Mouse (Mus musculus) liver, embryonic 14.5 days (tissue): ENCODE data around the gene Lad1. TPM values are rescaled to one million over a fixed set of nuclear protein-coding genes. Genes with fewer than 3 reads are reported as not detected.
A peak's percentile ranks its signal among the peaks of the same experiment; 100 is the strongest.

Experiments used
- ATAC-seq: fragments of 200-750 bp; cut with Nextera tagmentation; 2 replicates; pipeline ENCODE4 v1.8.0; 2017; ENCODE audit warnings: moderate number of reproducible peaks, mild to moderate bottlenecking, moderate library complexity; ENCODE audit not compliant: insufficient read depth
- DNase-seq, 3 experiments: peaks; one replicate each; pipeline ENCODE4 v3.0.0-alpha.2; 2012 to 2013; ENCODE audit warnings: low read depth in 3 of 3, low spot score in 3 of 3
- H3K27ac ChIP-seq: fragments of 300-500 bp; sonication (generic); 2 replicates; pipeline ENCODE4 v1.5.1; 2014; ENCODE audit warnings: moderate library complexity, mild to moderate bottlenecking, control low read depth, inconsistent platforms
- H3K27me3 ChIP-seq: fragments of 300-500 bp; sonication (generic); 2 replicates; pipeline ENCODE4 v1.6.1; 2014; ENCODE audit warnings: mild to moderate bottlenecking, low read length, moderate library complexity; ENCODE audit not compliant: control insufficient read depth, insufficient read depth
- H3K36me3 ChIP-seq: fragments of 300-500 bp; sonication (generic); replicated peaks from 2 replicates; pipeline ENCODE4 v1.6.1; 2014; ENCODE audit warnings: low read depth; ENCODE audit not compliant: control insufficient read depth, insufficient read depth
- H3K4me1 ChIP-seq, 2 experiments: fragments of 200-500 bp in 1 of 2; fragments of 300-500 bp in 1 of 2; sonication (generic) in 1 of 2; replicated peaks; 2 replicates each; pipeline ENCODE4 v1.6.1; 2012 to 2014; ENCODE audit warnings: antibody characterized with exemption in 1 of 2, inconsistent platforms in 1 of 2, low read length in 1 of 2; ENCODE audit not compliant: control insufficient read depth in 2 of 2, insufficient read depth in 2 of 2
- H3K4me2 ChIP-seq: fragments of 300-500 bp; sonication (generic); 2 replicates; pipeline ENCODE4 v1.6.1; 2014; ENCODE audit warnings: low read depth, mild to moderate bottlenecking, control low read depth, moderate library complexity
- H3K4me3 ChIP-seq, 2 experiments: fragments of 200-500 bp in 1 of 2; fragments of 300-500 bp in 1 of 2; sonication (generic) in 1 of 2; 2 replicates each; pipeline ENCODE4 v1.5.1; 2012 to 2014; ENCODE audit warnings: low read depth in 2 of 2, low read length in 2 of 2, mild to moderate bottlenecking in 2 of 2, control low read depth in 1 of 2, inconsistent platforms in 1 of 2, moderate library complexity in 1 of 2; ENCODE audit not compliant: insufficient read depth in 1 of 2
- H3K9ac ChIP-seq: fragments of 300-500 bp; sonication (generic); replicated peaks from 2 replicates; pipeline ENCODE4 v1.6.1; 2014; ENCODE audit warnings: mild to moderate bottlenecking, control low read depth, moderate library complexity
- H3K9me3 ChIP-seq: fragments of 300-500 bp; sonication (generic); 2 replicates; pipeline ENCODE4 v1.6.1; 2016; ENCODE audit warnings: low read length, mixed read lengths; ENCODE audit not compliant: control insufficient read depth
- CTCF ChIP-seq: IDR thresholded peaks from 2 replicates; pipeline ENCODE4 v1.5.1; 2016; ENCODE audit warnings: antibody characterized with exemption, low read depth, control low read depth
- EP300 ChIP-seq: IDR thresholded peaks from 2 replicates; pipeline ENCODE4 v1.6.1; 2016; ENCODE audit warnings: antibody characterized with exemption, low read depth
- WGBS: fragments of 180-500 bp; shearing (Covaris S2); extraction: QIAGEN DNeasy Blood & Tissue Kit; methylation state at CpG from one replicate; pipeline ENCODE4 v1.1.7; 2014; ENCODE audit not compliant: insufficient replicate concordance; 5-methylcytosine and 5-hydroxymethylcytosine counted together
- polyA plus RNA-seq, 2 experiments: library from polyadenylated mRNA; depleted of rRNA in 1 of 2; stranded (reverse) in 1 of 2; unstranded in 1 of 2; fragments of >200 nt; fragmentation: Nextera tagmentation in 1 of 2; extraction: Ambion mirVana in 1 of 2; gene quantifications; 2 replicates each; pipeline versions ENCODE4 v1.2.1 to v1.2.3; 2012 to 2014

Lad1 gene
- polyA plus RNA-seq, 2 experiments: 0.12 to 0.14 TPM

- Histone ChIP-seq H3K4me1 (no peaks in the 10 kb centered on the region), H3K36me3 (no peaks in the 10 kb centered on the region), H3K27ac (no peak overlapping the region), H3K27me3 (no peaks in the 10 kb centered on the region), H3K9ac (no peak overlapping the region), H3K4me3 (no peak overlapping the region), H3K9me3 (no peaks in the 10 kb centered on the region), H3K4me2 (no peak overlapping the region)
- ATAC-seq (no peak), DNase-seq (no peak)
- no peak for TF ChIP-seq EP300
- 59% methylated on average over 5 of the region's 5 CpGs for WGBS
These were observed 44.2 kb downstream of the Lad1 start for GRCm38 (mm10) chr1:135862561-135862960.

DNA sequence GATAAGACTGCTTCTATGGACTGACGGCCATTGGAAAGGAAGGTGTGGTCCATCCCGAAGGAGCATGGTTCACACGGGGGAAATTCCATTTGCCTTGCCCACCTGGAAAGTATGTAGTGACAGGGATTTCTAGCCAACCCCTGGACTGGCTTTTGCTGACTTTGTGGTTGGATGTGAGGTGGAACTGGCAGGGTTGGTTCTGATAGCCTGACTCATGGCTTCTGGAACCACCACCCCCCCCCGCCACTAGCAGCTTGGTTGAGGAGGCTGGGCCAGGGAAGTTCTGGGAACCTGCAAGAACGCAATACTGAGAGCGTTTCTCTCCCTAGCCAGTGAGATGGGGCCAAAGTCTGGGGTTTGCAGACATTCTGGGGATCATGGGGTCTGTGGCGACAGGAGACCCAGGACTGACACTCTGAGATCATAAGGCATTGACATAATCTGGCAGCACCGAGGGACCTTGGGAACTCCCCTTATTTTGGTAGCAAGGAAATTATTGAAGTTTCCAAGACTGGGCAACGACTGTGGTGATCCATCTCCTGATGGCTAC, 45.5 kb downstream of the Lad1 start:
- Histone ChIP-seq H3K9ac (no peak overlapping the region), H3K36me3 (no peaks in the 10 kb centered on the region), H3K27ac (no peak overlapping the region), H3K4me2 (no peak overlapping the region), H3K4me1 (no peaks in the 10 kb centered on the region), H3K27me3 (no peaks in the 10 kb centered on the region), H3K4me3 (no peak overlapping the region), H3K9me3 (no peaks in the 10 kb centered on the region)
- no peak for TF ChIP-seq CTCF
- TF ChIP-seq EP300: no peak
- DNase-seq: no peak
- WGBS: 52% methylated on average over 9 of the region's 9 CpGs
- ATAC-seq: no peak

- H3K27ac ChIP-seq: no peak overlapping the region
- H3K9me3 ChIP-seq: no peaks in the 10 kb centered on the region
- no peak overlapping the region for H3K4me3 ChIP-seq
- H3K27me3 ChIP-seq: no peaks in the 10 kb centered on the region
- TF ChIP-seq EP300 (no peak), CTCF (no peak)
- DNase-seq (no peak), ATAC-seq (no peak)
- no peaks in the 10 kb centered on the region for H3K36me3 ChIP-seq
- H3K9ac ChIP-seq: no peak overlapping the region
- H3K4me2 ChIP-seq: no peak overlapping the region
- no peaks in the 10 kb centered on the region for H3K4me1 ChIP-seq
- 49% methylated on average over 6 of the region's 6 CpGs for WGBS
These were observed 46.4 kb downstream of the Lad1 start for GRCm38 (mm10) chr1:135864830-135865229.

DNA sequence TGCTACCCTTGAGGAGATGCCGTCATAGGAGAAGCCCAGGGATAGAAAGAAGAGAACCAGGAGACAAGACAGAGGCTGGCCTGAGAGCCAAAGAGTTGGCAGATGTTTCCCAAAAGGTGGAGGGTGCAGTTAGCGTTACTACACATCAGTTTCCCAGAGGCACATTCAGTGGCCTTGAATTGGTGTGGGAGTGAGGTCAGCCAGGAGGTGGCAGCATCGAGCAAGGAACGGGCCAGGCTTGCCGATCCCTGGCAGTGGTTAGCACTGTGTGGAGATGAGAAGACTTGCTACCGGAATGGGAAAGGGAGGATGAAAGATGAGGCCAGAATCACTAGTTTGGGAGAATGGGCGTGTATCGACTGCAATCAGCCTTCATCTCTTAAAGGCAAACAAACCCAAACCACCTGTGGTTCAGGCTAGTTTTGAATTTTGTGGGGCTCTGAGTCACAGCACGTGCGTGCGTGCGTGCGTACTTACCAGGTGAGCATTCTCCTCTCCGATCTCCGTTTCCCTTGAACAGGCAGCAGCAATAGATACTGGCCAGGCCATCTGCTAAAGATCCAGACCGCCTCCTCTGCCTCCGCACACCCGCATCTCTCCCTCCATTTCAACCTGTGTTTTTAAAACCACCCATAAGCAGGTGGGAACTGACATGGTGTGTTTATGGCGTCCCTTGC, 47.3 kb downstream of the Lad1 start:
- no peaks in the 10 kb centered on the region for H3K9me3 ChIP-seq
- no peak overlapping the region for H3K27ac ChIP-seq
- peak; percentile 62 for ATAC-seq
- peak in 2 of 3 experiments; percentile 24 to 36 for DNase-seq
- H3K9ac ChIP-seq: no peak overlapping the region
- 43% methylated on average over 19 of the region's 19 CpGs for WGBS
- no peaks in the 10 kb centered on the region for H3K36me3 ChIP-seq
- H3K4me1 ChIP-seq: no peaks in the 10 kb centered on the region
- no peaks in the 10 kb centered on the region for H3K27me3 ChIP-seq
- no peak overlapping the region for H3K4me2 ChIP-seq
- no peak overlapping the region for H3K4me3 ChIP-seq
- TF ChIP-seq CTCF: peak; percentile 99
- TF ChIP-seq EP300: no peak

DNA sequence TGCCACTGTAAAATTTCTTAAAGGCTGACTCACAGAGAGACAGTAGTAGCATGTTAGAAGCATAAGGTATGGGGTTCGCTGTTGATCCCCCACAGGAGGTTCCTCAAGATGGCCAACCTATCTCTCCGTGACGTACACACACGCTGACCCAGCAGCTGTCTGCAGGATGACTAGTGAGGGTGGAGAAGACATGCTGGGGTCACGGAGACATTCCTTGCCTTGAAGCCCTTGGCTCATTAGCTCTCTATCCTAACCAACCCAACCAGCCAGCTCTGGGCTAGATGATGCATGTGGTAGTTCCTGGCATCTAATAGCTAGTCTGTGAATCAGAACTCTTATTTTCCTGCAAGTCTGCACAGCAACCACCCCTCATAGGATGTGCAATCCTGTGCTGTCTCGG, 50.2 kb downstream of the Lad1 start:
- 68% methylated on average over 6 of the region's 6 CpGs for WGBS
- no peak overlapping the region for H3K9ac ChIP-seq
- no peak overlapping the region for H3K27ac ChIP-seq
- ATAC-seq (no peak), DNase-seq (no peak)
- no peaks in the 10 kb centered on the region for H3K4me1 ChIP-seq
- TF ChIP-seq EP300 (no peak), CTCF (no peak)
- H3K4me2 ChIP-seq: no peak overlapping the region
- H3K4me3 ChIP-seq: no peak overlapping the region
- no peaks in the 10 kb centered on the region for H3K36me3 ChIP-seq
- no peaks in the 10 kb centered on the region for H3K27me3 ChIP-seq
- no peaks in the 10 kb centered on the region for H3K9me3 ChIP-seq
